Comparison of ENCODE assay signal across 34 mouse cellular contexts in genomic region chr17:12881216-12881615, GRCm38 (mm10). TPM values are rescaled to one million over a fixed set of nuclear protein-coding genes. Genes with fewer than 3 reads are reported as not detected.
DNase-seq lines count a peak whose midpoint lies in the region; ATAC-seq and TF ChIP-seq lines count a peak whose summit lies in the region.
"Had no signal": no experiment of that assay in that cellular context is flagged by ENCODE, and none has a peak within 500 bp of the region (broad histone marks: within the 10 kb centered on the region; RNA-seq: fewer than 3 reads in every experiment).

No protein-coding gene starts in this region.

- TF ChIP-seq CTCF in layer of hippocampus, adult 2 months (conservative IDR thresholded peaks at IDR 0.05) = 0 out of 2 replicates have a peak, but pooled peaks have one; percentile 22
- TF ChIP-seq CTCF in CH12.LX (conservative IDR thresholded peaks at IDR 0.05 in 1 of 2, IDR thresholded peaks at IDR 0.05 in 1 of 2; ENCODE audit: low read depth in 2 of 2, low read length in 2 of 2) = peak in 1 of 2 experiments; percentile 43; a peak in 2 of 4 replicates

- no peak overlapping the region for H3K4me2 ChIP-seq in midbrain, embryonic 11.5 days
- H3K4me2 ChIP-seq in midbrain, embryonic 16.5 days (ENCODE audit: low read length) = no peak overlapping the region
- H3K4me2 ChIP-seq in CH12.LX (ENCODE audit: insufficient read depth, low read depth, poor library complexity, severe bottlenecking) = no peak overlapping the region
- H3K4me2 ChIP-seq: embryonic facial prominence, embryonic 15.5 days; forebrain, embryonic 12.5 days; heart, embryonic 15.5 days; hindbrain, embryonic 13.5 days; kidney, embryonic 15.5 days; midbrain, embryonic 13.5 days; neural tube, embryonic 13.5 days had no signal

- no peaks in the 10 kb centered on the region for H3K9me3 ChIP-seq in midbrain, embryonic 11.5 days (ENCODE audit: control insufficient read depth, low read length)
- H3K9me3 ChIP-seq in midbrain, embryonic 16.5 days (replicated peaks; ENCODE audit: control insufficient read depth, low read length, poor library complexity, severe bottlenecking) = no peaks in the 10 kb centered on the region
- H3K9me3 ChIP-seq in CH12.LX (replicated peaks; ENCODE audit: low read length) = no peaks in the 10 kb centered on the region
- H3K9me3 ChIP-seq: embryonic facial prominence, embryonic 10.5 days; embryonic facial prominence, embryonic 15.5 days; forebrain, embryonic 12.5 days; heart, embryonic 10.5 days; heart, embryonic 15.5 days; hindbrain, embryonic 13.5 days; kidney, embryonic 15.5 days; midbrain, embryonic 13.5 days; neural tube, embryonic 13.5 days had no signal

- no peak overlapping the region for H3K4me3 ChIP-seq in layer of hippocampus, adult 2 months
- H3K4me3 ChIP-seq in midbrain, embryonic 11.5 days (ENCODE audit: low read depth, low read length) = no peak overlapping the region
- no peak overlapping the region for H3K4me3 ChIP-seq in midbrain, embryonic 16.5 days (ENCODE audit: low read depth, low read length)
- H3K4me3 ChIP-seq in CH12.LX (replicated peaks in 1 of 3; ENCODE audit: low read depth in 2 of 3, low read length in 2 of 3, poor library complexity in 1 of 3) = no peak overlapping the region
- H3K4me3 ChIP-seq: embryonic facial prominence, embryonic 10.5 days; embryonic facial prominence, embryonic 15.5 days; forebrain, embryonic 12.5 days; heart, embryonic 10.5 days; heart, embryonic 15.5 days; hindbrain, embryonic 13.5 days; kidney, embryonic 15.5 days; midbrain, embryonic 13.5 days; neural tube, embryonic 13.5 days had no signal

- in situ Hi-C loops in CH12.LX (cut with MboI; ENCODE audit: low pct_ligation_motif_present, low pct_unique_long_range_greater_than_20kb, low sequenced_read_pairs) = loop anchor here (5.0 to 10.0 kb wide), 2 partner anchors 36 to 124 kb away; partner anchors contain the start of genes Mrpl18, Sod2 and Tcp1

- H3K9ac ChIP-seq in midbrain, embryonic 11.5 days (ENCODE audit: low read length) = no peak overlapping the region
- H3K9ac ChIP-seq in midbrain, embryonic 16.5 days (ENCODE audit: low read depth, low read length) = no peak overlapping the region
- H3K9ac ChIP-seq in CH12.LX (ENCODE audit: insufficient read depth, low read depth) = no peak overlapping the region
- H3K9ac ChIP-seq: embryonic facial prominence, embryonic 15.5 days; forebrain, embryonic 12.5 days; forebrain, postnatal 0 days; heart, embryonic 15.5 days; hindbrain, embryonic 13.5 days; kidney, embryonic 15.5 days; midbrain, embryonic 13.5 days; neural tube, embryonic 13.5 days had no signal

- 89% methylated on average over 1 of the region's 1 CpGs for WGBS in midbrain, embryonic 11.5 days
- 100% methylated on average over 1 of the region's 1 CpGs for WGBS in midbrain, embryonic 16.5 days

- no peaks in the 10 kb centered on the region for H3K36me3 ChIP-seq in midbrain, embryonic 11.5 days (ENCODE audit: control insufficient read depth, insufficient read depth, low read length)
- H3K36me3 ChIP-seq in midbrain, embryonic 16.5 days (ENCODE audit: control insufficient read depth, insufficient read depth, low read length) = no peaks in the 10 kb centered on the region
- H3K36me3 ChIP-seq in CH12.LX (replicated peaks in 1 of 2; ENCODE audit: control insufficient read depth in 1 of 2, insufficient read depth in 1 of 2, low read length in 1 of 2) = no peaks in the 10 kb centered on the region
- H3K36me3 ChIP-seq: embryonic facial prominence, embryonic 10.5 days; embryonic facial prominence, embryonic 15.5 days; forebrain, embryonic 12.5 days; heart, embryonic 10.5 days; heart, embryonic 15.5 days; hindbrain, embryonic 13.5 days; kidney, embryonic 15.5 days; midbrain, embryonic 13.5 days; neural tube, embryonic 13.5 days had no signal

- no peak overlapping the region for H3K27ac ChIP-seq in layer of hippocampus, adult 2 months
- H3K27ac ChIP-seq in midbrain, embryonic 11.5 days (ENCODE audit: low read depth, low read length) = no peak overlapping the region
- no peak overlapping the region for H3K27ac ChIP-seq in midbrain, embryonic 16.5 days (ENCODE audit: low read length)
- no peak overlapping the region for H3K27ac ChIP-seq in CH12.LX (ENCODE audit: insufficient read depth, low read depth)
- H3K27ac ChIP-seq: embryonic facial prominence, embryonic 10.5 days; embryonic facial prominence, embryonic 15.5 days; forebrain, embryonic 12.5 days; heart, embryonic 10.5 days; heart, embryonic 15.5 days; hindbrain, embryonic 13.5 days; kidney, embryonic 15.5 days; midbrain, embryonic 13.5 days; neural tube, embryonic 13.5 days had no signal

- H3K79me2 ChIP-seq in CH12.LX (replicated peaks; ENCODE audit: control insufficient read depth, extremely low read depth, insufficient read depth, poor library complexity, severe bottlenecking) = no peaks in the 10 kb centered on the region

- no peak for DNase-seq in layer of hippocampus, adult 2 months (ENCODE audit: low spot score in 2 of 2)
- DNase-seq in layer of hippocampus, postnatal 10 days (ENCODE audit: low spot score in 2 of 2) = no peak
- DNase-seq in midbrain, embryonic 11.5 days (ENCODE audit: low spot score, missing footprints) = peak; percentile 60
- DNase-seq in CH12.LX (ENCODE audit: extremely low read depth) = peak; percentile 15
- peak; percentile 19 for DNase-seq in adipocyte (ENCODE audit: low spot score)
- DNase-seq in T-cell, adult 2 months (ENCODE audit: low spot score) = no peak
- DNase-seq in frontal cortex, adult 2 months (ENCODE audit: extremely low spot score in 1 of 2, low spot score in 1 of 2) = no peak
- DNase-seq: adrenal gland, adult 8-10 months; cerebellum, adult 8-10 months; cerebellum, postnatal 25 days; forebrain, postnatal 0 days; gastrocnemius, postnatal 14 days; heart, postnatal 36 days; kidney, adult 18-20 months; kidney, postnatal 4 days; lung, adult 18-20 months; lung, postnatal 36 days had no signal

- TF ChIP-seq RAD21 in CH12.LX (IDR thresholded peaks at IDR 0.05; ENCODE audit: low read depth, low read length) = peak; percentile 15

- no peaks in the 10 kb centered on the region for H3K27me3 ChIP-seq in midbrain, embryonic 11.5 days (ENCODE audit: control insufficient read depth, insufficient read depth, low read length)
- no peaks in the 10 kb centered on the region for H3K27me3 ChIP-seq in midbrain, embryonic 16.5 days (ENCODE audit: control insufficient read depth, insufficient read depth, low read depth, low read length)
- peaks cover 2% of the 10 kb centered on the region for H3K27me3 ChIP-seq in CH12.LX (replicated peaks)
- H3K27me3 ChIP-seq: embryonic facial prominence, embryonic 15.5 days; forebrain, embryonic 12.5 days; neural tube, embryonic 13.5 days had no signal

- dilution Hi-C loops in CH12.LX (cut with MboI; ENCODE audit: extremely low pct_ligation_motif_present, extremely low pct_unique_long_range_greater_than_20kb, low sequenced_read_pairs) = no loop called here

- ATAC-seq in midbrain, embryonic 11.5 days (ENCODE audit: low FRiP score) = no peak
- ATAC-seq in midbrain, embryonic 16.5 days = no peak
- ATAC-seq: activated CD4-positive, CD25-positive, alpha-beta regulatory T cell, adult 4 months; forebrain, postnatal 0 days; midbrain, embryonic 13.5 days had no signal

- no peak for TF ChIP-seq POLR2A in CH12.LX (IDR thresholded peaks at IDR 0.05; ENCODE audit: low read depth, low read length)

- H3K4me1 ChIP-seq in midbrain, embryonic 11.5 days (ENCODE audit: control insufficient read depth, insufficient read depth, low read length) = no peaks in the 10 kb centered on the region
- H3K4me1 ChIP-seq in midbrain, embryonic 16.5 days (ENCODE audit: control insufficient read depth, insufficient read depth, low read length) = no peaks in the 10 kb centered on the region; the same call in 1 of the 2 replicates
- H3K4me1 ChIP-seq in CH12.LX (ENCODE audit: control insufficient read depth in 1 of 2, insufficient read depth in 2 of 2) = peaks cover 0 to 10% of the 10 kb centered on the region in 2 experiments; a peak in 2 of 4 replicates
- H3K4me1 ChIP-seq: heart, embryonic 15.5 days; hindbrain, embryonic 13.5 days; neural tube, embryonic 13.5 days had no signal

- no peak for TF ChIP-seq EP300 in CH12.LX (IDR thresholded peaks at IDR 0.05; ENCODE audit: low read length)

RNA-seq across cellular contexts. Expression of gene Mrgprh, which starts 5.4 kb away (rescaled TPM):
- under 1 TPM in 1 of 2 experiments, not detected in 1; 0.25 TPM for total RNA-seq in layer of hippocampus, adult 2 months (2021)
- not detected for total RNA-seq in layer of hippocampus, postnatal 10 days (2021)
- polyA plus RNA-seq in midbrain, embryonic 11.5 days (2014; fragmentation: Nextera tagmentation; extraction: Ambion mirVana) = not detected in 2 replicates
- polyA plus RNA-seq in midbrain, embryonic 16.5 days (2015; fragmentation: Nextera tagmentation; extraction: Ambion mirVana) = not detected in 2 replicates
- total RNA-seq in CH12.LX (2012; rRNA removed) (not detected in 2 replicates), CH12.LX (2014; rRNA removed) (not detected in 2 replicates)
- polyA plus RNA-seq in CH12.LX (2012; ENCODE audit: insufficient read length, low read depth) = not detected in 2 replicates
- polyA plus RNA-seq in frontal cortex, adult 2 months (2012; rRNA removed) = 0.22 and 0.23 TPM in 2 replicates
- total RNA-seq: forebrain, postnatal 0 days; granulocyte monocyte progenitor cell, adult 5-6 weeks; megakaryocyte, adult 5-6 weeks had no signal
- polyA plus RNA-seq: activated CD4-positive, CD25-positive, alpha-beta regulatory T cell, adult 4 months; C2C12; embryonic facial prominence, embryonic 10.5 days; forebrain, embryonic 12.5 days; forebrain, postnatal 0 days; heart, embryonic 10.5 days; hindbrain, embryonic 13.5 days; kidney, embryonic 15.5 days; limb, embryonic 11.5 days; midbrain, embryonic 13.5 days; neural tube, embryonic 13.5 days; stomach, embryonic 14.5 days had no signal

RNA-seq across cellular contexts. Expression of gene Mas1, which starts 13.3 kb away (rescaled TPM):
- 10 to 100 TPM; 56.2 to 56.3 TPM for total RNA-seq in layer of hippocampus, adult 2 months (2021)
- 10 to 100 TPM; 31.6 to 34.5 TPM for total RNA-seq in layer of hippocampus, postnatal 10 days (2021)
- not detected in 2 replicates for polyA plus RNA-seq in midbrain, embryonic 11.5 days (2014; fragmentation: Nextera tagmentation; extraction: Ambion mirVana)
- polyA plus RNA-seq in midbrain, embryonic 16.5 days (2015; fragmentation: Nextera tagmentation; extraction: Ambion mirVana) = not detected in 2 replicates
- total RNA-seq in CH12.LX (2012; rRNA removed) (not detected in 2 replicates), CH12.LX (2014; rRNA removed) (not detected in 2 replicates)
- 0.19 TPM in 1 of 2 replicates, not detected in the other for polyA plus RNA-seq in CH12.LX (2012; ENCODE audit: insufficient read length, low read depth)
- polyA plus RNA-seq in frontal cortex, adult 2 months (2012; rRNA removed) = 25.8 and 34.8 TPM in 2 replicates
- total RNA-seq: adrenal gland, postnatal 4 days; granulocyte monocyte progenitor cell, adult 5-6 weeks; megakaryocyte, adult 5-6 weeks had no signal
- polyA plus RNA-seq: C2C12; midbrain, embryonic 13.5 days had no signal

RNA-seq across cellular contexts. Expression of gene Pnldc1, which starts 28.8 kb away (rescaled TPM):
- total RNA-seq in layer of hippocampus, adult 2 months (2021) = 1 to 10 TPM; 3.9 to 6.2 TPM
- 1 to 10 TPM; 1.3 to 2.8 TPM for total RNA-seq in layer of hippocampus, postnatal 10 days (2021)
- 1.1 and 1.2 TPM in 2 replicates for polyA plus RNA-seq in midbrain, embryonic 11.5 days (2014; fragmentation: Nextera tagmentation; extraction: Ambion mirVana)
- 0.75 and 1.7 TPM in 2 replicates for polyA plus RNA-seq in midbrain, embryonic 16.5 days (2015; fragmentation: Nextera tagmentation; extraction: Ambion mirVana)
- 0.25 and 0.84 TPM in 2 replicates for total RNA-seq in CH12.LX (2012; rRNA removed)
- 0.11 and 0.19 TPM in 2 replicates for total RNA-seq in CH12.LX (2014; rRNA removed)
- 0.90 and 1.2 TPM in 2 replicates for polyA plus RNA-seq in CH12.LX (2012; ENCODE audit: insufficient read length, low read depth)
- polyA plus RNA-seq in frontal cortex, adult 2 months (2012; rRNA removed) = 3.8 and 4.3 TPM in 2 replicates

RNA-seq across cellular contexts. Expression of gene Tcp1, which starts 34.3 kb away (rescaled TPM):
- total RNA-seq in layer of hippocampus, adult 2 months (2021) = 100 to 1,000 TPM; 201 to 208 TPM
- 100 to 1,000 TPM; 224 to 239 TPM for total RNA-seq in layer of hippocampus, postnatal 10 days (2021)
- polyA plus RNA-seq in midbrain, embryonic 11.5 days (2014; fragmentation: Nextera tagmentation; extraction: Ambion mirVana) = 542 and 583 TPM in 2 replicates
- 347 and 381 TPM in 2 replicates for polyA plus RNA-seq in midbrain, embryonic 16.5 days (2015; fragmentation: Nextera tagmentation; extraction: Ambion mirVana)
- total RNA-seq in CH12.LX (2012; rRNA removed) (540 and 569 TPM in 2 replicates), CH12.LX (2014; rRNA removed) (951 and 1,060 TPM in 2 replicates)
- 560 and 726 TPM in 2 replicates for polyA plus RNA-seq in CH12.LX (2012; ENCODE audit: insufficient read length, low read depth)
- 122 and 138 TPM in 2 replicates for polyA plus RNA-seq in frontal cortex, adult 2 months (2012; rRNA removed)

RNA-seq across cellular contexts. Expression of gene Mrpl18, which starts 34.9 kb away (rescaled TPM):
- 10 to 100 TPM; 60.9 to 68.9 TPM for total RNA-seq in layer of hippocampus, adult 2 months (2021)
- total RNA-seq in layer of hippocampus, postnatal 10 days (2021) = 10 to 100 TPM; 54.4 to 62.4 TPM
- 172 and 176 TPM in 2 replicates for polyA plus RNA-seq in midbrain, embryonic 11.5 days (2014; fragmentation: Nextera tagmentation; extraction: Ambion mirVana)
- polyA plus RNA-seq in midbrain, embryonic 16.5 days (2015; fragmentation: Nextera tagmentation; extraction: Ambion mirVana) = 117 and 122 TPM in 2 replicates
- 132 and 184 TPM in 2 replicates for total RNA-seq in CH12.LX (2012; rRNA removed)
- total RNA-seq in CH12.LX (2014; rRNA removed) = 197 and 223 TPM in 2 replicates
- 150 and 153 TPM in 2 replicates for polyA plus RNA-seq in CH12.LX (2012; ENCODE audit: insufficient read length, low read depth)
- 55.8 and 56.9 TPM in 2 replicates for polyA plus RNA-seq in frontal cortex, adult 2 months (2012; rRNA removed)

Comparison
In these comparisons a context has a peak if more than half of its experiments do, and no peak if none do; other contexts are left out.
1. DNase-seq: peak in midbrain, embryonic 11.5 days (single experiment), CH12.LX (single experiment) and adipocyte (single experiment); none in layer of hippocampus, adult 2 months (0 of 2), layer of hippocampus, postnatal 10 days (0 of 2), T-cell, adult 2 months (single experiment) and frontal cortex, adult 2 months (0 of 2).
2. RNA of gene Mas1, which starts 13.3 kb away (polyA plus RNA-seq): 25.8 to 34.8 TPM in frontal cortex, adult 2 months; 0.19 TPM in CH12.LX, not detected in midbrain, embryonic 16.5 days and not detected in midbrain, embryonic 11.5 days; every median in the first group is over 10 times any median in the second.